Mouse (Mus musculus): ENCODE data around the gene Abca4. TPM values are rescaled to one million over a fixed set of nuclear protein-coding genes. Genes with fewer than 3 reads are reported as not detected.

Abca4 gene
- polyA plus RNA-seq, 1 experiment: 0.30 TPM

DNA sequence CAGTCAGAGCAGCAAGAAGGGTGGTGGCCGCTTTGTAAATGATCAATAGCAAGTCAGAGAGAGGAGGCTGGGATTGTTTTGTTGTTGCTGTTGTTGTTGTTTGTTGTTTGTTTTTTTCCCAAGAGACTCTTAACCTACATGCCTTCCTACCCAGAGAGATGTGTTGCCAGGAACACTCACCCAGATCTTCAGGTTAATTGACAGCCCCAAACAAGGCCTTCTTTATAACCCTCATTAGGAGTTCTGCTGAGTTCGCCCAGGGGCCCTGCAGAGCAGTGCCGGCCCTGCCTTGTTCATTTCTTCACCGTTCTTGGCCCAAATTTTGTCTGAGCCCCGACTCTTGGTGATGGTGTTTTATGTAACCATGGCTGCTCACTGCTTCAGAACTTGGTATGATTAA is 156.2 kb downstream of the Abca4 start:
- Histone ChIP-seq H3K27me3 (ENCODE audit: control insufficient read depth, insufficient read depth, low read length) (no peaks in the 10 kb centered on the region), H3K27ac (ENCODE audit: insufficient read depth, low read length) (no peak overlapping the region), H3K4me1 (ENCODE audit: control insufficient read depth, insufficient read depth, insufficient read length) (no peaks in the 10 kb centered on the region; the same call in 1 of the 2 replicates), H3K4me3 (ENCODE audit: extremely low read depth, insufficient read depth, insufficient read length) (no peak overlapping the region), H3K36me3 (ENCODE audit: control insufficient read depth, insufficient read depth, low read length) (no peaks in the 10 kb centered on the region)
- TF ChIP-seq CTCF (IDR thresholded peaks at IDR 0.05; ENCODE audit: extremely low read depth, insufficient read depth, insufficient read length, insufficient replicate concordance): no peak
- no peak for TF ChIP-seq POLR2A (IDR thresholded peaks at IDR 0.05; ENCODE audit: low read depth, low read length)
- DNase-seq (ENCODE audit: low read depth in 1 of 2, low spot score in 2 of 2): no peak
- 87% methylated on average over 5 of the region's 5 CpGs for WGBS

DNA sequence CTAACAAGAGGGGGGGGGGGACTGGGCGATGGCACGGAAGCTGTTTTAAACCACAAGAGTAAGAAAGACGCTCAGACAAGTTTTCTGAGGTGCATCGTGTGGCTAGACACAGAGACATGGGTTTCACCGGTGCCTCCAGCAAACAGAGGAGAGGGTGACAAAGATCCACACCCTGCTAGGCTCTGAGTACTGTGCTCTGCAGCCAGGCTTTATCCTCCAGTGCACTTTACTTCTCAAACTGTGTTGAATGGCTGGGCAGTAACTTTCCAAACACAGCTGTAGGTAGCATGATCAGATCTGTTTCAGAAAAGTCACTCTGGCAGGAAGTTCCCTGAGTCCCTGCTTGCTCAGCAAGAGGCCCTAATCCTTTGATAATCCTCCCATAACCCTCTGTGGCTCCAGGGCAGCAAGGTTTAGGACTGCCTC is 158.1 kb downstream of the Abca4 start:
- Histone ChIP-seq H3K27ac (ENCODE audit: insufficient read depth, low read length) (peak overlapping the region; percentile 19; the same call in 1 of the 2 replicates), H3K4me1 (ENCODE audit: control insufficient read depth, insufficient read depth, insufficient read length) (no peaks in the 10 kb centered on the region; the same call in 1 of the 2 replicates), H3K36me3 (ENCODE audit: control insufficient read depth, insufficient read depth, low read length) (no peaks in the 10 kb centered on the region), H3K27me3 (ENCODE audit: control insufficient read depth, insufficient read depth, low read length) (no peaks in the 10 kb centered on the region), H3K4me3 (ENCODE audit: extremely low read depth, insufficient read depth, insufficient read length) (no peak overlapping the region)
- 14% methylated on average over 5 of the region's 5 CpGs for WGBS
- TF ChIP-seq POLR2A (IDR thresholded peaks at IDR 0.05; ENCODE audit: low read depth, low read length) (no peak), CTCF (IDR thresholded peaks at IDR 0.05; ENCODE audit: extremely low read depth, insufficient read depth, insufficient read length, insufficient replicate concordance) (no peak)
- DNase-seq (ENCODE audit: low read depth in 1 of 2, low spot score in 2 of 2): no peak

GRCm38 (mm10) chr3:122203675-122204329 is 159.6 kb downstream of the Abca4 start:
- 89% methylated on average over 9 of the region's 9 CpGs for WGBS
- Histone ChIP-seq H3K27ac (ENCODE audit: insufficient read depth, low read length) (no peak overlapping the region), H3K36me3 (ENCODE audit: control insufficient read depth, insufficient read depth, low read length) (no peaks in the 10 kb centered on the region), H3K4me1 (ENCODE audit: control insufficient read depth, insufficient read depth, insufficient read length) (peaks cover 2% of the 10 kb centered on the region; the same call in 1 of the 2 replicates), H3K4me3 (ENCODE audit: extremely low read depth, insufficient read depth, insufficient read length) (no peak overlapping the region), H3K27me3 (ENCODE audit: control insufficient read depth, insufficient read depth, low read length) (no peaks in the 10 kb centered on the region)
- no peak for DNase-seq (ENCODE audit: low read depth in 1 of 2, low spot score in 2 of 2)
- TF ChIP-seq CTCF (IDR thresholded peaks at IDR 0.05; ENCODE audit: extremely low read depth, insufficient read depth, insufficient read length, insufficient replicate concordance) (no peak), POLR2A (IDR thresholded peaks at IDR 0.05; ENCODE audit: low read depth, low read length) (no peak)

GRCm38 (mm10) chr3:122205753-122206152 is 161.5 kb downstream of the Abca4 start:
- peaks cover 2% of the 10 kb centered on the region; the same call in 1 of the 2 replicates for H3K4me1 ChIP-seq (ENCODE audit: control insufficient read depth, insufficient read depth, insufficient read length)
- H3K27me3 ChIP-seq (ENCODE audit: control insufficient read depth, insufficient read depth, low read length): no peaks in the 10 kb centered on the region
- no peak for DNase-seq (ENCODE audit: low read depth in 1 of 2, low spot score in 2 of 2)
- no peak for TF ChIP-seq POLR2A (IDR thresholded peaks at IDR 0.05; ENCODE audit: low read depth, low read length)
- TF ChIP-seq CTCF (IDR thresholded peaks at IDR 0.05; ENCODE audit: extremely low read depth, insufficient read depth, insufficient read length, insufficient replicate concordance): no peak
- 92% methylated on average over 6 of the region's 6 CpGs for WGBS
- H3K4me3 ChIP-seq (ENCODE audit: extremely low read depth, insufficient read depth, insufficient read length): no peak overlapping the region
- no peaks in the 10 kb centered on the region for H3K36me3 ChIP-seq (ENCODE audit: control insufficient read depth, insufficient read depth, low read length)
- no peak overlapping the region for H3K27ac ChIP-seq (ENCODE audit: insufficient read depth, low read length)

GRCm38 (mm10) chr3:122206279-122207070 is 162.2 kb downstream of the Abca4 start:
- Histone ChIP-seq H3K27ac (ENCODE audit: insufficient read depth, low read length) (no peak overlapping the region), H3K4me1 (ENCODE audit: control insufficient read depth, insufficient read depth, insufficient read length) (peaks cover 2% of the 10 kb centered on the region; the same call in 1 of the 2 replicates), H3K4me3 (ENCODE audit: extremely low read depth, insufficient read depth, insufficient read length) (no peak overlapping the region), H3K27me3 (ENCODE audit: control insufficient read depth, insufficient read depth, low read length) (no peaks in the 10 kb centered on the region), H3K36me3 (ENCODE audit: control insufficient read depth, insufficient read depth, low read length) (no peaks in the 10 kb centered on the region)
- no peak for DNase-seq (ENCODE audit: low read depth in 1 of 2, low spot score in 2 of 2)
- no peak for TF ChIP-seq CTCF (IDR thresholded peaks at IDR 0.05; ENCODE audit: extremely low read depth, insufficient read depth, insufficient read length, insufficient replicate concordance)
- TF ChIP-seq POLR2A (IDR thresholded peaks at IDR 0.05; ENCODE audit: low read depth, low read length): no peak
- WGBS: 86% methylated on average over 8 of the region's 8 CpGs

DNA sequence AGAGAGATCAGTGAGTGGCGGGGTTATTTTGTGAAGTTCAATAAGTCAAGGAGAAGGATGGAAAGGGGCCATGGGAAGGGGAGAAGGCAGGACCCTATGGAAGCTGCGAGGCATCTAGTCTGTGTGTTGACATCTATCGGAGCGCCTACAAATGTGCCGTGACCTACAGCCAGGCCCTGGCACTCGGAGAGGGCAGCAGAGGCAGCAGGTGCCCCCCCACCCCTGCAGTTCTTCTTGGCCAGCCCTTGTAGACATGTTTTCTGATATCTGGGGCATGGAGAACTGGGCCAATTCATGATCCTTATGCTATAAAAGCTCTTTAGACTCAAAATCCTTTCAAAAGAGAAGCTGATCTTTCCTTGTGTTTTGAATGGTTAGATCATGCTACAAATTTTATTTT is 163.5 kb downstream of the Abca4 start:
- H3K27me3 ChIP-seq (ENCODE audit: control insufficient read depth, insufficient read depth, low read length): no peaks in the 10 kb centered on the region
- TF ChIP-seq POLR2A (IDR thresholded peaks at IDR 0.05; ENCODE audit: low read depth, low read length) (no peak), CTCF (IDR thresholded peaks at IDR 0.05; ENCODE audit: extremely low read depth, insufficient read depth, insufficient read length, insufficient replicate concordance) (no peak)
- H3K36me3 ChIP-seq (ENCODE audit: control insufficient read depth, insufficient read depth, low read length): no peaks in the 10 kb centered on the region
- no peak for DNase-seq (ENCODE audit: low read depth in 1 of 2, low spot score in 2 of 2)
- no peak overlapping the region for H3K27ac ChIP-seq (ENCODE audit: insufficient read depth, low read length)
- WGBS: 90% methylated on average over 6 of the region's 6 CpGs
- H3K4me1 ChIP-seq (ENCODE audit: control insufficient read depth, insufficient read depth, insufficient read length): peaks cover 2% of the 10 kb centered on the region; the same call in 1 of the 2 replicates
- H3K4me3 ChIP-seq (ENCODE audit: extremely low read depth, insufficient read depth, insufficient read length): no peak overlapping the region

All from spleen, adult 2 months (tissue).